Mouse (Mus musculus) urinary bladder, postnatal 0 days (tissue): ENCODE data around the gene Kcnc2. TPM values are rescaled to one million over a fixed set of nuclear protein-coding genes. Genes with fewer than 3 reads are reported as not detected.

Experiments used
- polyA plus RNA-seq: library from polyadenylated mRNA; unstranded; fragments of >200 nt; fragmentation: Nextera tagmentation; extraction: Ambion mirVana; gene quantifications from 2 replicates; pipeline ENCODE4 v1.2.1, GENCODE M21; 2015

Kcnc2 gene
- 0.10 and 0.29 TPM in 2 replicates for polyA plus RNA-seq

GRCm38 (mm10) chr10:112270887-112271802, at the start of gene Kcnc2:
Gene Kcnc2 (plus strand): TSS chr10:112271121.

Other genes with a start within 250 kb of the Kcnc2 start
- gene Glipr1l1, start 210.9 kb upstream of the Kcnc2 start, polyA plus RNA-seq = not detected in 2 replicates
- gene Glipr1l2, start 187.8 kb upstream of the Kcnc2 start, polyA plus RNA-seq = not detected in 2 replicates
- not detected in 2 replicates for gene Glipr1l3, start 110.8 kb upstream of the Kcnc2 start, polyA plus RNA-seq
- 0.12 TPM in 1 of 2 replicates, not detected in the other for gene Caps2, start 107.5 kb upstream of the Kcnc2 start, polyA plus RNA-seq